Mouse (Mus musculus): ENCODE results near the gene Gm21887.
"Not testable (repeated sequence)": the region's sequence is repeated elsewhere in the genome, so short reads cannot be mapped to it uniquely, and the experiment has no call there.

- not testable (repeated sequence) for TF ChIP-seq POLR2A (IDR thresholded peaks at IDR 0.05; ENCODE audit: low read depth, low read length); PAX5 (IDR thresholded peaks at IDR 0.05; ENCODE audit: low read length); MAX (IDR thresholded peaks at IDR 0.05; ENCODE audit: low read length); USF2 (conservative IDR thresholded peaks at IDR 0.05; ENCODE audit: low read depth, low read length); KAT2A (IDR thresholded peaks at IDR 0.05; ENCODE audit: insufficient replicate concordance, low read length); CTCF (conservative IDR thresholded peaks at IDR 0.05 in 1 of 2, IDR thresholded peaks at IDR 0.05 in 1 of 2; ENCODE audit: low read depth in 2 of 2, low read length in 2 of 2)
Observed at GRCm38 (mm10) chrX:169988571-169989218, 20.8 kb upstream of the Gm21887 start.
